Mouse (Mus musculus): Measurements from ENCODE around the gene Mpeg1. TPM values are rescaled to one million over a fixed set of nuclear protein-coding genes. Genes with fewer than 3 reads are reported as not detected.

Gene Mpeg1
- polyA plus RNA-seq, 1 experiment from 2014 or later: 0.47 TPM

- H3K36me3 ChIP-seq (ENCODE audit: control insufficient read depth, insufficient read depth): 0 out of 2 replicates have a peak, but pooled peaks cover 2% of the 10 kb centered on the region
- H3K9me3 ChIP-seq (ENCODE audit: control insufficient read depth, low read length): no peaks in the 10 kb centered on the region
- H3K27me3 ChIP-seq (replicated peaks; ENCODE audit: control insufficient read depth, insufficient read depth, low read length): no peaks in the 10 kb centered on the region
- H3K4me3 ChIP-seq (replicated peaks; ENCODE audit: low read length): no peak overlapping the region
- WGBS: 18% methylated on average over 1 of the region's 1 CpGs
- H3K9ac ChIP-seq (replicated peaks; ENCODE audit: low read depth, low read length): no peak overlapping the region
- no peaks in the 10 kb centered on the region for H3K4me1 ChIP-seq (replicated peaks; ENCODE audit: control insufficient read depth, insufficient read depth, low read length)
- ATAC-seq: peak; percentile 48
- no peak overlapping the region for H3K27ac ChIP-seq (ENCODE audit: low read length)
- H3K4me2 ChIP-seq (ENCODE audit: low read length): no peak overlapping the region
These were observed 3.1 kb downstream of the Mpeg1 start for GRCm38 (mm10) chr19:12463722-12464035.

DNA sequence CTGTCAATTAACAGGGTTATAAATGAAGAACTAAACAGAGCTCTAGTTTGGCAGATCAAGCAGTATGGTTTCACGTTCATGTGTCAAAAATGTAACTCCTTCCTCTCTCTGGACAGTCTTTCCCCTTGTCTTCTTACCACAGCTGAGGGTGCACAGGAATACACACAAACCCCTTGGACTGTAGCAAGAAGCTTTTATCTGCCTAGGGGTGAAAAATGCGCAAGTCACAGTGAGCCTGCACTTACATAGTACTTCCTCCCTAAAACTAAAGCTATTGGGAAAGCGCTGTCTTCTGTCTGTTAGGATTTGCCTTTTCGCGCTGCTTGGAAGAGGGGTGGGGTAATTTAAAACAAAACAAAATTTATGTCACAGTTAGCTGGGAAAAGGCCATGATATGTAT is 3.5 kb downstream of the Mpeg1 start:
- H3K4me3 ChIP-seq (replicated peaks; ENCODE audit: low read length): no peak overlapping the region
- WGBS: 76% methylated on average over 5 of the region's 5 CpGs
- ATAC-seq: no peak

GRCm38 (mm10) chr19:12464674-12465073 is 4.1 kb downstream of the Mpeg1 start:
- Histone ChIP-seq H3K27me3 (replicated peaks; ENCODE audit: control insufficient read depth, insufficient read depth, low read length) (no peaks in the 10 kb centered on the region), H3K9me3 (ENCODE audit: control insufficient read depth, low read length) (no peaks in the 10 kb centered on the region), H3K4me2 (ENCODE audit: low read length) (no peak overlapping the region), H3K9ac (replicated peaks; ENCODE audit: low read depth, low read length) (no peak overlapping the region), H3K4me1 (replicated peaks; ENCODE audit: control insufficient read depth, insufficient read depth, low read length) (no peaks in the 10 kb centered on the region), H3K4me3 (replicated peaks; ENCODE audit: low read length) (no peak overlapping the region), H3K36me3 (ENCODE audit: control insufficient read depth, insufficient read depth) (peaks cover 9% of the 10 kb centered on the region), H3K27ac (ENCODE audit: low read length) (no peak overlapping the region)
- ATAC-seq: no peak
- 61% methylated on average over 4 of the region's 4 CpGs for WGBS

More for the DNA sequence above, 3.5 kb downstream of the Mpeg1 start:
- H3K4me2 ChIP-seq (ENCODE audit: low read length): no peak overlapping the region
- no peaks in the 10 kb centered on the region for H3K4me1 ChIP-seq (replicated peaks; ENCODE audit: control insufficient read depth, insufficient read depth, low read length)
- H3K27ac ChIP-seq (ENCODE audit: low read length): no peak overlapping the region
- H3K9me3 ChIP-seq (ENCODE audit: control insufficient read depth, low read length): no peaks in the 10 kb centered on the region
- no peaks in the 10 kb centered on the region for H3K27me3 ChIP-seq (replicated peaks; ENCODE audit: control insufficient read depth, insufficient read depth, low read length)
- H3K36me3 ChIP-seq (ENCODE audit: control insufficient read depth, insufficient read depth): peaks cover 5% of the 10 kb centered on the region
- no peak overlapping the region for H3K9ac ChIP-seq (replicated peaks; ENCODE audit: low read depth, low read length)

DNA sequence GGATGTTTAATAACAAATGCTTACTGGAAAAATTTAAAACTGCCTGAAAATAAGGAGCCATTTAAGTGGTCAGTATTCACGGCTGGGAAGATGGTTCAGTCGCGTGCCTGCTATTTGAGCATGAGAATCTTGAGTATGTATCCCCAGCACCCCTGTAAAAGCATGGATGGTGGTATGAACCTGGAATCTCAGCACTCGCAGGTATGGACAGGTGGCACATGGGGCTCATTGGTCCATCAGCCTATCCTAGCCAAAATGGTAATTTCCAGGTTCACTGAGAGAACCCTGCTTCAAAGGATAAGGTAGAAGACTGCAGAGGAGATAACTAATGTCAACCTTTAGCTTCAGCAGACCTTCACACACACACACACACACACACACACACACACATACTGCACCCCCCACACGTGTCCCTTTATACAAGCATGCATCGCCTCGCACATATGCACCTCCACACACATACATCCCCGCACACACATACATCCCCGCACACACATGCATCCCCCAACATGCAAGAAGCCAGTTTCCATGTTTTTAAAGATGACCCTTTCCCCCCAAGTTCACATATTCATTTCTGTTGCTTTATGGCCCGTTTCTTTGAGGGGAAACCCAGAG is 5.1 kb downstream of the Mpeg1 start:
- 93% methylated on average over 10 of the region's 10 CpGs for WGBS
- H3K4me2 ChIP-seq (ENCODE audit: low read length): no peak overlapping the region
- no peak overlapping the region for H3K27ac ChIP-seq (ENCODE audit: low read length)
- ATAC-seq: no peak
- no peaks in the 10 kb centered on the region for H3K9me3 ChIP-seq (ENCODE audit: control insufficient read depth, low read length)
- no peaks in the 10 kb centered on the region for H3K27me3 ChIP-seq (replicated peaks; ENCODE audit: control insufficient read depth, insufficient read depth, low read length)
- no peak overlapping the region for H3K4me3 ChIP-seq (replicated peaks; ENCODE audit: low read length)
- H3K9ac ChIP-seq (replicated peaks; ENCODE audit: low read depth, low read length): no peak overlapping the region
- no peaks in the 10 kb centered on the region for H3K4me1 ChIP-seq (replicated peaks; ENCODE audit: control insufficient read depth, insufficient read depth, low read length)
- H3K36me3 ChIP-seq (ENCODE audit: control insufficient read depth, insufficient read depth): peaks cover 9% of the 10 kb centered on the region

- Histone ChIP-seq H3K36me3 (ENCODE audit: control insufficient read depth, insufficient read depth) (peaks cover 9% of the 10 kb centered on the region), H3K27me3 (replicated peaks; ENCODE audit: control insufficient read depth, insufficient read depth, low read length) (no peaks in the 10 kb centered on the region), H3K4me2 (ENCODE audit: low read length) (no peak overlapping the region), H3K9me3 (ENCODE audit: control insufficient read depth, low read length) (no peaks in the 10 kb centered on the region), H3K27ac (ENCODE audit: low read length) (no peak overlapping the region), H3K4me3 (replicated peaks; ENCODE audit: low read length) (no peak overlapping the region), H3K9ac (replicated peaks; ENCODE audit: low read depth, low read length) (no peak overlapping the region), H3K4me1 (replicated peaks; ENCODE audit: control insufficient read depth, insufficient read depth, low read length) (no peaks in the 10 kb centered on the region)
- 21% methylated on average over 7 of the region's 7 CpGs for WGBS
- ATAC-seq: peak; percentile 60
These were observed 5.6 kb downstream of the Mpeg1 start for GRCm38 (mm10) chr19:12466204-12466603.

GRCm38 (mm10) chr19:12467436-12467835 is 6.9 kb downstream of the Mpeg1 start:
- H3K9me3 ChIP-seq (ENCODE audit: control insufficient read depth, low read length): no peaks in the 10 kb centered on the region
- H3K4me2 ChIP-seq (ENCODE audit: low read length): no peak overlapping the region
- H3K4me1 ChIP-seq (replicated peaks; ENCODE audit: control insufficient read depth, insufficient read depth, low read length): no peaks in the 10 kb centered on the region
- H3K27ac ChIP-seq (ENCODE audit: low read length): no peak overlapping the region
- H3K4me3 ChIP-seq (replicated peaks; ENCODE audit: low read length): no peak overlapping the region
- peaks cover 9% of the 10 kb centered on the region for H3K36me3 ChIP-seq (ENCODE audit: control insufficient read depth, insufficient read depth)
- no peak overlapping the region for H3K9ac ChIP-seq (replicated peaks; ENCODE audit: low read depth, low read length)
- H3K27me3 ChIP-seq (replicated peaks; ENCODE audit: control insufficient read depth, insufficient read depth, low read length): no peaks in the 10 kb centered on the region
- 84% methylated on average over 5 of the region's 5 CpGs for WGBS
- no peak for ATAC-seq

DNA sequence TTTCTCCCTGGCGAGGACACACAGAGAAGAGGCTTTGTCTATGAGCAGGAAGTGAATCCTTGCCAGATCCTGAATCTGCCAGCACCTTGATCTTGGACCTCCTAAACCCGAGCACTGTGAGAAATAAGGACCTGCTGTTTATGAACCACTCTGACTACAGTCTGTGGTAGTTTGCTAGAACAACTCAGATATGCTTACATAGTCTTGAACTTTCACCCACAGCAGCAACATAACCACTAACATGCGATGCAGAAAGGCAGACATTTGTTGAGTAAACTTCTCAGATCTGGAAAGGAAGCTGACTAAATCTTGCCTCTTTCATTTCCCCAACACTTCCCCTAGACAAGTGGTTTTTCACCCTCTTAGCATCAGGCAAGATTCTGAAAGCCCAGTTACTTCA is 11.3 kb downstream of the Mpeg1 start:
- H3K27ac ChIP-seq (ENCODE audit: low read length): no peak overlapping the region
- H3K4me1 ChIP-seq (replicated peaks; ENCODE audit: control insufficient read depth, insufficient read depth, low read length): peaks cover 9% of the 10 kb centered on the region
- no peak overlapping the region for H3K9ac ChIP-seq (replicated peaks; ENCODE audit: low read depth, low read length)
- no peak overlapping the region for H3K4me2 ChIP-seq (ENCODE audit: low read length)
- no peaks in the 10 kb centered on the region for H3K27me3 ChIP-seq (replicated peaks; ENCODE audit: control insufficient read depth, insufficient read depth, low read length)
- peaks cover 9% of the 10 kb centered on the region for H3K36me3 ChIP-seq (ENCODE audit: control insufficient read depth, insufficient read depth)
- no peak for ATAC-seq
- H3K4me3 ChIP-seq (replicated peaks; ENCODE audit: low read length): no peak overlapping the region
- no peaks in the 10 kb centered on the region for H3K9me3 ChIP-seq (ENCODE audit: control insufficient read depth, low read length)
- WGBS: 68% methylated on average over 3 of the region's 3 CpGs

DNA sequence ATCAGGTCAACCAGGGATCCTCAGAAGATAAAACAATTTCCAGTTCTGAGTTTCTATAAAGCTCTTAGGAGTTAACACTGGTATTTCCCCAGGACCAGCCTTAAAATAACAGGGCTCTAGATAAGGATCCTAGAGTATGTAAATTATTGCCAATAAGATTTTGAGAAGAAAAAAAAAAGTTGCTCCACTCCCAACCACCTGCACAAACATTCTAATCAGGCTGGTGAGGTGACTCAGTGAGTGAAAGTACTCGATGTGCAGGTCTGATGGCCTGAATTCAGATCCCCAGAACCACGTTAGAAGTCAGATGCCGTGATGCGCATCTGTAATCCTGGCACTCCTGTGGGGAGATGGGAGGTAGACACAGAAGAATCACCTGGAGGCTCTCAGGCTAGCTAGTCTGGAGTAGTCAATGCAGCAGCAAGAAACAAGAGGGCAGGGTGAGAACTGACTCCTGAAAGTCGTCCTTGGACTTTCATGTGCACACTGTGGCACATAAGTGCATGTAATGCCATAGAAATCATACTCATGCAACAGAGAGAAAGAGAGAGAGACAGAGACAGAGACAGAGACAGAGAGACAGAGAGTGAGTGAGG is 11.9 kb downstream of the Mpeg1 start:
- no peak for ATAC-seq
- no peak overlapping the region for H3K27ac ChIP-seq (ENCODE audit: low read length)
- H3K36me3 ChIP-seq (ENCODE audit: control insufficient read depth, insufficient read depth): peaks cover 9% of the 10 kb centered on the region

GRCm38 (mm10) chr19:12473201-12473641 is 12.6 kb downstream of the Mpeg1 start:
- Histone ChIP-seq H3K9me3 (ENCODE audit: control insufficient read depth, low read length) (no peaks in the 10 kb centered on the region), H3K9ac (replicated peaks; ENCODE audit: low read depth, low read length) (no peak overlapping the region), H3K36me3 (ENCODE audit: control insufficient read depth, insufficient read depth) (peaks cover 6% of the 10 kb centered on the region), H3K27ac (ENCODE audit: low read length) (no peak overlapping the region), H3K27me3 (replicated peaks; ENCODE audit: control insufficient read depth, insufficient read depth, low read length) (no peaks in the 10 kb centered on the region), H3K4me3 (replicated peaks; ENCODE audit: low read length) (no peak overlapping the region), H3K4me1 (replicated peaks; ENCODE audit: control insufficient read depth, insufficient read depth, low read length) (peaks cover 9% of the 10 kb centered on the region), H3K4me2 (ENCODE audit: low read length) (no peak overlapping the region)
- no peak for ATAC-seq
- WGBS: 88% methylated on average over 4 of the region's 4 CpGs

More for the DNA sequence above, 11.9 kb downstream of the Mpeg1 start:
- no peaks in the 10 kb centered on the region for H3K27me3 ChIP-seq (replicated peaks; ENCODE audit: control insufficient read depth, insufficient read depth, low read length)
- no peak overlapping the region for H3K9ac ChIP-seq (replicated peaks; ENCODE audit: low read depth, low read length)
- WGBS: 92% methylated on average over 5 of the region's 5 CpGs
- H3K4me3 ChIP-seq (replicated peaks; ENCODE audit: low read length): no peak overlapping the region
- H3K9me3 ChIP-seq (ENCODE audit: control insufficient read depth, low read length): no peaks in the 10 kb centered on the region
- H3K4me1 ChIP-seq (replicated peaks; ENCODE audit: control insufficient read depth, insufficient read depth, low read length): peaks cover 9% of the 10 kb centered on the region
- no peak overlapping the region for H3K4me2 ChIP-seq (ENCODE audit: low read length)

All from forebrain, embryonic 16.5 days (tissue).